Mouse (Mus musculus) intestine, embryonic 14.5 days (tissue): ENCODE measurements around the gene Ing5. TPM values are rescaled to one million over a fixed set of nuclear protein-coding genes. Genes with fewer than 3 reads are reported as not detected.
"Not testable (repeated sequence)": the region's sequence is repeated elsewhere in the genome, so short reads cannot be mapped to it uniquely, and the experiment has no call there.

Experiments used
- ATAC-seq: fragments of 200-750 bp; cut with Nextera tagmentation; replicated peaks from 2 replicates; pipeline ENCODE4 v1.8.0; 2017; ENCODE audit warnings: low read depth, moderate number of reproducible peaks, moderate TSS enrichment, moderate library complexity; ENCODE audit not compliant: low FRiP score, low TSS enrichment
- DNase-seq: peaks from one replicate; pipeline ENCODE4 v3.0.0-alpha.2; 2018; ENCODE audit warnings: low spot score
- H3K27ac ChIP-seq: fragments of 300-500 bp; sonication (generic); 2 replicates; pipeline ENCODE4 v1.5.1; 2014; ENCODE audit warnings: low read depth, mild to moderate bottlenecking, control low read depth
- H3K27me3 ChIP-seq: fragments of 300-500 bp; sonication (generic); replicated peaks from 2 replicates; pipeline ENCODE4 v1.6.1; 2014; ENCODE audit warnings: low read length, control low read depth; ENCODE audit not compliant: control insufficient read depth, insufficient read depth
- H3K36me3 ChIP-seq: fragments of 300-500 bp; sonication (generic); 2 replicates; pipeline ENCODE4 v1.6.1; 2014; ENCODE audit warnings: low read length, control low read depth; ENCODE audit not compliant: control insufficient read depth, insufficient read depth
- H3K4me1 ChIP-seq: fragments of 300-500 bp; sonication (generic); replicated peaks from 2 replicates; pipeline ENCODE4 v1.6.1; 2014; ENCODE audit warnings: low read length, control low read depth, mixed read lengths; ENCODE audit not compliant: control insufficient read depth, insufficient read depth
- H3K4me2 ChIP-seq: fragments of 300-500 bp; sonication (generic); 2 replicates; pipeline ENCODE4 v1.6.1; 2014; ENCODE audit warnings: low read length
- H3K4me3 ChIP-seq: fragments of 300-500 bp; sonication (generic); 2 replicates; pipeline ENCODE4 v1.5.1; 2014; ENCODE audit warnings: low read depth, low read length, control low read depth, mixed read lengths
- H3K9ac ChIP-seq: fragments of 300-500 bp; sonication (generic); 2 replicates; pipeline ENCODE4 v1.6.1; 2014; ENCODE audit warnings: mild to moderate bottlenecking, low read length
- H3K9me3 ChIP-seq: fragments of 300-500 bp; sonication (generic); 2 replicates; pipeline ENCODE4 v1.6.1; 2016; ENCODE audit warnings: low read length, control low read depth; ENCODE audit not compliant: control insufficient read depth
- WGBS: fragments of 180-500 bp; shearing (Covaris S2); extraction: QIAGEN DNeasy Blood & Tissue Kit; methylation state at CpG from one replicate; pipeline ENCODE4 v1.1.7; 2014; 5-methylcytosine and 5-hydroxymethylcytosine counted together
- polyA plus RNA-seq: library from polyadenylated mRNA; unstranded; fragments of >200 nt; fragmentation: Nextera tagmentation; extraction: Ambion mirVana; gene quantifications from 2 replicates; pipeline ENCODE4 v1.2.1, GENCODE M21; 2014

Ing5 gene
- polyA plus RNA-seq, 1 experiment from 2014 or later: 19.7 TPM

GRCm38 (mm10) chr1:93861048-93861447, 57.3 kb downstream of the Ing5 start, which contains the start of gene Gal3st2:
Gal3st2 (plus strand) TSS chr1:93861306.
- WGBS: 51% methylated on average over 2 of the region's 2 CpGs

More at GRCm38 (mm10) chr1:93861048-93861447, 57.3 kb downstream of the Ing5 start, which contains the start of gene Gal3st2:
- H3K27me3 ChIP-seq, H3K9ac ChIP-seq, DNase-seq, H3K4me3 ChIP-seq, ATAC-seq, H3K36me3 ChIP-seq, H3K4me1 ChIP-seq, H3K27ac ChIP-seq, H3K4me2 ChIP-seq, H3K9me3 ChIP-seq: not testable (repeated sequence)

Other genes starting within 250 kb of the Ing5 start
- 179 and 195 TPM in 2 replicates for gene Stk25, start 145.3 kb upstream of the Ing5 start, polyA plus RNA-seq
- 46.5 and 51.3 TPM in 2 replicates for gene Bok, start 118.3 kb upstream of the Ing5 start, polyA plus RNA-seq
- gene Atg4b, start 52.5 kb upstream of the Ing5 start, polyA plus RNA-seq: 82.4 and 92.0 TPM in 2 replicates
- 60.1 and 63.8 TPM in 2 replicates for gene Thap4, start 49.1 kb upstream of the Ing5 start, polyA plus RNA-seq
- gene Dtymk, start 2.0 kb upstream of the Ing5 start, polyA plus RNA-seq: 272 and 288 TPM in 2 replicates
- gene D2hgdh, start 20.9 kb downstream of the Ing5 start, polyA plus RNA-seq: 13.5 and 14.8 TPM in 2 replicates
- gene Gal3st2, start 57.3 kb downstream of the Ing5 start, polyA plus RNA-seq: 0.09 and 0.19 TPM in 2 replicates
- gene Gal3st2b, start 114.3 kb downstream of the Ing5 start, polyA plus RNA-seq: not detected in 2 replicates
- 0.03 TPM in 1 of 2 replicates, not detected in the other for gene Gal3st2c, start 186.5 kb downstream of the Ing5 start, polyA plus RNA-seq
- not detected in 2 replicates for gene Neu4, start 216.5 kb downstream of the Ing5 start, polyA plus RNA-seq
- gene Pdcd1, start 248.6 kb downstream of the Ing5 start, polyA plus RNA-seq: 0.20 and 0.42 TPM in 2 replicates